15 mouse cellular contexts compared by ENCODE assay signal in the genomic region with DNA sequence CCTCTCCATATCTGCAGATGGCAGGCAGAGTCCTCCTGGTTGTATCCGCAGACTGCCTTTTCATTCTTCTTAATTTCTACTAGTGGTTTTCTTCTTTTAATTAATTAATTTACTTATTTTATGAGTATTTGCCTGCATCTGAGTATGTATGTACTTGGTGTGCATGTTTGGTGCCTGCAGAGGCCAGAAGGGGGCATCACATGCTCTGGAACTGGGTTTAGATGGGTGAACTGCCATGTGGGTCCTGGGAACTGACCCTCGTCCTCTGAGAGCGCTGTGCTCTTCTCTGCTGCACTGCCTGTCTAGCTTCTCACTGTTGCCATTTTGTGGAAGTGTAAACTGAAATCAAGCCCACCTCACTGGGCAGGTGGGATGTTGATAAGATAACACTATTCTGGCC. TPM values are rescaled to one million over a fixed set of nuclear protein-coding genes. Genes with fewer than 3 reads are reported as not detected.
DNase-seq lines count a peak whose midpoint lies in the region; ATAC-seq and TF ChIP-seq lines count a peak whose summit lies in the region.
"Had no signal": no experiment of that assay in that cellular context is flagged by ENCODE, and none has a peak within 500 bp of the region (broad histone marks: within the 10 kb centered on the region; RNA-seq: fewer than 3 reads in every experiment).

No protein-coding gene starts in this region.

- H3K4me2 ChIP-seq in intestine, postnatal 0 days (replicated peaks; ENCODE audit: low read depth), result no peak overlapping the region
- H3K4me2 ChIP-seq in intestine, embryonic 16.5 days (ENCODE audit: low read depth, low read length), result no peak overlapping the region
- H3K4me2 ChIP-seq in midbrain, postnatal 0 days (ENCODE audit: low read depth, low read length, poor library complexity, severe bottlenecking), result no peak overlapping the region
- H3K4me2 ChIP-seq in midbrain, embryonic 14.5 days (ENCODE audit: low read length), result no peak overlapping the region
- H3K4me2 ChIP-seq: hindbrain, embryonic 15.5 days had no signal

- ATAC-seq in intestine, postnatal 0 days, result no peak
- ATAC-seq in intestine, embryonic 16.5 days, result no peak
- ATAC-seq in midbrain, postnatal 0 days (ENCODE audit: low FRiP score), result no peak
- no peak for ATAC-seq in midbrain, embryonic 14.5 days (ENCODE audit: low FRiP score, low TSS enrichment)

- no peaks in the 10 kb centered on the region for H3K9me3 ChIP-seq in intestine, postnatal 0 days (ENCODE audit: control insufficient read depth)
- H3K9me3 ChIP-seq in intestine, embryonic 16.5 days (ENCODE audit: control insufficient read depth, low read length), result no peaks in the 10 kb centered on the region
- H3K9me3 ChIP-seq in midbrain, postnatal 0 days (ENCODE audit: low read length), result no peaks in the 10 kb centered on the region
- no peaks in the 10 kb centered on the region for H3K9me3 ChIP-seq in midbrain, embryonic 14.5 days (ENCODE audit: control insufficient read depth, low read length)
- H3K9me3 ChIP-seq: heart, embryonic 10.5 days; hindbrain, embryonic 15.5 days had no signal

- 93% methylated on average over 3 of the region's 3 CpGs for WGBS in intestine, postnatal 0 days
- WGBS in intestine, embryonic 16.5 days, result 94% methylated on average over 3 of the region's 3 CpGs
- WGBS in midbrain, postnatal 0 days, result 92% methylated on average over 3 of the region's 3 CpGs
- WGBS in midbrain, embryonic 14.5 days, result 91% methylated on average over 3 of the region's 3 CpGs

- no peak for DNase-seq in midbrain, postnatal 0 days (ENCODE audit: low spot score)
- no peak for DNase-seq in midbrain, embryonic 14.5 days
- peak; percentile 67 for DNase-seq in ZHBTc4 (ENCODE audit: low read depth, low spot score)
- no peak for DNase-seq in Muller cell, postnatal 12 days (ENCODE audit: inconsistent ontology term)
- no peak for DNase-seq in right cerebral cortex, postnatal 10 days (ENCODE audit: low spot score in 2 of 2)
- DNase-seq: cerebellum, postnatal 36 days; lung, postnatal 14 days had no signal

- TF ChIP-seq CTCF in intestine, postnatal 0 days (IDR thresholded peaks at IDR 0.05; ENCODE audit: low read depth), result peak; percentile 33
- peak; percentile 22; the same call in 1 of the 2 replicates for TF ChIP-seq CTCF in midbrain, postnatal 0 days (IDR thresholded peaks at IDR 0.05)

- no peaks in the 10 kb centered on the region for H3K27me3 ChIP-seq in intestine, postnatal 0 days (replicated peaks; ENCODE audit: control insufficient read depth, insufficient read depth, low read length)
- H3K27me3 ChIP-seq in intestine, embryonic 16.5 days (replicated peaks; ENCODE audit: control insufficient read depth, insufficient read depth, low read length), result no peaks in the 10 kb centered on the region
- H3K27me3 ChIP-seq in midbrain, postnatal 0 days (ENCODE audit: insufficient read depth, low read length), result no peaks in the 10 kb centered on the region
- H3K27me3 ChIP-seq in midbrain, embryonic 14.5 days (ENCODE audit: control insufficient read depth, insufficient read depth, low read length), result no peaks in the 10 kb centered on the region
- H3K27me3 ChIP-seq: hindbrain, embryonic 15.5 days had no signal

- no peak overlapping the region for H3K27ac ChIP-seq in intestine, postnatal 0 days (ENCODE audit: low read depth, low read length)
- H3K27ac ChIP-seq in intestine, embryonic 16.5 days (ENCODE audit: low read length), result no peak overlapping the region
- no peak overlapping the region for H3K27ac ChIP-seq in midbrain, postnatal 0 days (ENCODE audit: low read depth, low read length)
- no peak overlapping the region for H3K27ac ChIP-seq in midbrain, embryonic 14.5 days (replicated peaks; ENCODE audit: low read depth, low read length)
- H3K27ac ChIP-seq: heart, embryonic 10.5 days; hindbrain, embryonic 15.5 days had no signal

- peaks cover 12% of the 10 kb centered on the region for H3K36me3 ChIP-seq in intestine, postnatal 0 days (ENCODE audit: control insufficient read depth, insufficient read depth)
- H3K36me3 ChIP-seq in intestine, embryonic 16.5 days (ENCODE audit: control insufficient read depth, insufficient read depth, low read length), result peaks cover 6% of the 10 kb centered on the region
- peaks cover 5% of the 10 kb centered on the region; the same call in 1 of the 2 replicates for H3K36me3 ChIP-seq in midbrain, postnatal 0 days (ENCODE audit: insufficient read depth, low read length)
- peaks cover 23% of the 10 kb centered on the region for H3K36me3 ChIP-seq in midbrain, embryonic 14.5 days (ENCODE audit: control insufficient read depth, insufficient read depth, low read length)

- no peak overlapping the region for H3K4me3 ChIP-seq in intestine, postnatal 0 days (ENCODE audit: low read depth, low read length)
- no peak overlapping the region for H3K4me3 ChIP-seq in intestine, embryonic 16.5 days (ENCODE audit: low read length)
- no peak overlapping the region for H3K4me3 ChIP-seq in midbrain, postnatal 0 days (ENCODE audit: low read depth, low read length)
- no peak overlapping the region for H3K4me3 ChIP-seq in midbrain, embryonic 14.5 days (replicated peaks; ENCODE audit: low read depth, low read length)
- H3K4me3 ChIP-seq: erythroblast, embryonic 14.5 days; heart, embryonic 10.5 days; hindbrain, embryonic 15.5 days had no signal

- peaks cover 5% of the 10 kb centered on the region; the same call in 1 of the 2 replicates for H3K4me1 ChIP-seq in intestine, postnatal 0 days (replicated peaks; ENCODE audit: control insufficient read depth, insufficient read depth, low read length)
- H3K4me1 ChIP-seq in intestine, embryonic 16.5 days (ENCODE audit: control insufficient read depth, insufficient read depth, low read length), result peaks cover 11% of the 10 kb centered on the region
- peaks cover 6% of the 10 kb centered on the region; the same call in 1 of the 2 replicates for H3K4me1 ChIP-seq in midbrain, postnatal 0 days (ENCODE audit: insufficient read depth, low read length)
- H3K4me1 ChIP-seq in midbrain, embryonic 14.5 days (ENCODE audit: control insufficient read depth, insufficient read depth, low read length), result peaks cover 12% of the 10 kb centered on the region

- H3K9ac ChIP-seq in intestine, postnatal 0 days (ENCODE audit: low read depth, low read length), result no peak overlapping the region
- H3K9ac ChIP-seq in intestine, embryonic 16.5 days (ENCODE audit: low read depth, low read length), result no peak overlapping the region
- no peak overlapping the region for H3K9ac ChIP-seq in midbrain, postnatal 0 days (replicated peaks; ENCODE audit: low read length, poor library complexity, severe bottlenecking)
- no peak overlapping the region for H3K9ac ChIP-seq in midbrain, embryonic 14.5 days (replicated peaks; ENCODE audit: low read length)
- H3K9ac ChIP-seq: hindbrain, embryonic 15.5 days had no signal

RNA-seq across cellular contexts. Expression of a gene that starts 6.1 kb away (rescaled TPM):
- 8.8 and 8.9 TPM in 2 replicates for polyA plus RNA-seq in intestine, postnatal 0 days (2015; fragmentation: Nextera tagmentation; extraction: Ambion mirVana)
- 8.4 and 9.3 TPM in 2 replicates for polyA plus RNA-seq in intestine, embryonic 16.5 days (2015; fragmentation: Nextera tagmentation; extraction: Ambion mirVana)
- total RNA-seq in midbrain, postnatal 0 days (2014; rRNA removed), result 66.5 and 81.1 TPM in 2 replicates
- polyA plus RNA-seq in midbrain, postnatal 0 days (2015; fragmentation: Nextera tagmentation; extraction: Ambion mirVana), result 12.3 and 15.3 TPM in 2 replicates
- polyA plus RNA-seq in midbrain, embryonic 14.5 days (2014; fragmentation: Nextera tagmentation; extraction: Ambion mirVana), result 27.0 and 29.3 TPM in 2 replicates

RNA-seq across cellular contexts. Expression of a gene that starts 38.0 kb away (rescaled TPM):
- not detected in 2 replicates for polyA plus RNA-seq in intestine, postnatal 0 days (2015; fragmentation: Nextera tagmentation; extraction: Ambion mirVana)
- polyA plus RNA-seq in intestine, embryonic 16.5 days (2015; fragmentation: Nextera tagmentation; extraction: Ambion mirVana), result not detected in 2 replicates
- total RNA-seq in midbrain, postnatal 0 days (2014; rRNA removed), result not detected in 2 replicates
- not detected in 2 replicates for polyA plus RNA-seq in midbrain, postnatal 0 days (2015; fragmentation: Nextera tagmentation; extraction: Ambion mirVana)
- polyA plus RNA-seq in midbrain, embryonic 14.5 days (2014; fragmentation: Nextera tagmentation; extraction: Ambion mirVana), result not detected in 2 replicates
- total RNA-seq: adrenal gland, postnatal 4 days; layer of hippocampus, adult 8-10 months; left cerebral cortex, postnatal 36 days had no signal
- polyA plus RNA-seq: erythroblast, embryonic 14.5 days; heart, embryonic 10.5 days; hindbrain, embryonic 15.5 days had no signal

RNA-seq across cellular contexts. Expression of a gene that starts 58.5 kb away (rescaled TPM):
- 9.3 and 11.0 TPM in 2 replicates for polyA plus RNA-seq in intestine, postnatal 0 days (2015; fragmentation: Nextera tagmentation; extraction: Ambion mirVana)
- 31.3 and 34.2 TPM in 2 replicates for polyA plus RNA-seq in intestine, embryonic 16.5 days (2015; fragmentation: Nextera tagmentation; extraction: Ambion mirVana)
- total RNA-seq in midbrain, postnatal 0 days (2014; rRNA removed), result 25.2 and 28.0 TPM in 2 replicates
- 30.0 and 35.6 TPM in 2 replicates for polyA plus RNA-seq in midbrain, postnatal 0 days (2015; fragmentation: Nextera tagmentation; extraction: Ambion mirVana)
- 29.2 and 30.9 TPM in 2 replicates for polyA plus RNA-seq in midbrain, embryonic 14.5 days (2014; fragmentation: Nextera tagmentation; extraction: Ambion mirVana)
